Mouse (Mus musculus) gastrocnemius, adult 8-10 months (tissue): ENCODE results near the gene Mgrn1. TPM values are rescaled to one million over a fixed set of nuclear protein-coding genes. Genes with fewer than 3 reads are reported as not detected.

Source experiments
- DNase-seq, 2 experiments: peaks; one replicate each; pipeline ENCODE4 v3.0.0; 2022; ENCODE audit warnings: low spot score in 2 of 2
- total RNA-seq, 4 experiments: library from RNA; stranded (reverse); gene quantifications; 2 replicates each; pipeline ENCODE4 v1.2.4; 2022

The Mgrn1 gene
- total RNA-seq, 4 experiments from 2014 or later, result 52.1 to 66.7 (median 55.3) TPM

DNA sequence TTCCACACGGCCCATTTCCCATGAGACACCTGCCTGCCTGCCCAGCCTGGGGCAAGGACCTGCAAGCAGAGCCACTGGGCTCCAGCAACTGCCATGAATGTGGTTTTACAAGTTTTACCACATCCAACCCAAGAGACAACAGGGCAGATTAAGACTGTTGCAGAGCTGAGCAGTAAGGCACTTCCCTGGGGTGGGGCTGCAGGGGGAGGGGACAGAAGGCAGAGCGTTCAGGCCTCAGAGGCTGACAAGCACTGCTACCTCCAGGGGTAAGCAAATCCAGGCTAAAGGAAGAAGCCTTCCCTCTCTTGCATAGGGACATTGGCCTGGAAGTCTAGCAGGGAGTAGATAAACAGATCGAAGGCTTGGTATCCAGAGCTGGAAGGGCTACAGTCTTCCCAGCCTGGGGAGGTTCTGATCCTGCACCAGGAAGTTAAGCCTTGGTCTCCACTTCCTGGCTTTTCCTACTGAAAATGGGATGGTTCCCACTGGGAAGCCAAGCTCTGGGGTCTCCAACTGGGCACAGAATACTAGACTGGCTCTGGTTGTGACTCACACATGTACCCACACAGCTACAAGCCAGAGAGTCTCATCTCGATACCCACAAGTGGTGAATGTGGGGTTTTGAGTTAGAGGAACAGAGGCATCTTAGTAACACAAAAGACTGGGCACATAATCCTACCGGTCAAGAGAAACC lies 7.7 kb upstream of the Mgrn1 start:
- DNase-seq, result no peak

DNA sequence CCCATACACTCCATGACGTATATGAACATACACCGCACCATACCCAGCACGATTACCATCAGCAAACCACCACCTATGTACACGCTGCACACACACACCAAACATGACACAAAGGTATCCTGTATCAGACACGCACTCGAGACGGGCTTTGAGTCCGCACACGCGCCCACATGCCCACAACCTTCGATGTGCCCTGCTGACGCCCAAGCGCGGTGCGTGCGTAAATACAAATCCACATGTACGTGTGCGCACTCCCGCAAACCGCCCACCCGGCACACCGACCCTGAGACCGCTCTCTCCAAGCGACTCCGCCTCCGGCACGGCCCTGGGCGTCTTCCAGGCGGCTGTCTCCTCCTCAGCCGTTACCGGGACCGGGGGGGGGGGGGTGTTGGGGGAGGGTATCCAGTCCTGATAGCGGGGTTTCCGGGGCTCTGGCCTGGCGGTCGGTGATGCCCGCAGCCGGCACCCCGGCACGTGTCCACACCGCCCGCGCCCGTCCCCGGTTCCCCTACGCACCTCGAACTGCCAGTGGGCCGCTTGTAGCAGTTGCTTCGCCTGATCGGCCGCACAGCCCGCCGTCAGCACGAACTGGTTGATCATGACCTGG lies 6.8 kb upstream of the Mgrn1 start:
- DNase-seq, result peak in 1 of 2 experiments; percentile 42

DNA sequence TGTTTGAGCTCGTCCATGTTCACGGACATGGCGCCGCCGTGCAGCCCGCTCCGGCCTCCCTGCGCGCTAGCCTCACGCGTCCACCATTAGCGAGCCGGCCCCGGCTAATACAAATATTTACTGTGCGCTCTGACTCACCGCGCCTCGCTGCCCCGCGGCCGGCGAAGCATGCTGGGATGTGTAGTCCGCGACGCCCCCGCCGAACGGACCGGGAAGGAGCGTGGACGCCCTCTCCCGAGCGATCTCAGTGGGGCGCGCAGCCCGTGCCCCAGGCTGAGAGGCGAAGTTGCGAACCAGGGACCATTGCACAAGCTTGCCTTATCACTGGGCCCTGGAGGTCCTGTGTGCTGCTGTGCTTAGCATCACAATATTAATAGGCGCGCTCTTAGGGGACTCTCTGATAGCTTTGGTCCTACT lies 6.3 kb upstream of the Mgrn1 start:
- DNase-seq, result peak; percentile 83 to 89

DNA sequence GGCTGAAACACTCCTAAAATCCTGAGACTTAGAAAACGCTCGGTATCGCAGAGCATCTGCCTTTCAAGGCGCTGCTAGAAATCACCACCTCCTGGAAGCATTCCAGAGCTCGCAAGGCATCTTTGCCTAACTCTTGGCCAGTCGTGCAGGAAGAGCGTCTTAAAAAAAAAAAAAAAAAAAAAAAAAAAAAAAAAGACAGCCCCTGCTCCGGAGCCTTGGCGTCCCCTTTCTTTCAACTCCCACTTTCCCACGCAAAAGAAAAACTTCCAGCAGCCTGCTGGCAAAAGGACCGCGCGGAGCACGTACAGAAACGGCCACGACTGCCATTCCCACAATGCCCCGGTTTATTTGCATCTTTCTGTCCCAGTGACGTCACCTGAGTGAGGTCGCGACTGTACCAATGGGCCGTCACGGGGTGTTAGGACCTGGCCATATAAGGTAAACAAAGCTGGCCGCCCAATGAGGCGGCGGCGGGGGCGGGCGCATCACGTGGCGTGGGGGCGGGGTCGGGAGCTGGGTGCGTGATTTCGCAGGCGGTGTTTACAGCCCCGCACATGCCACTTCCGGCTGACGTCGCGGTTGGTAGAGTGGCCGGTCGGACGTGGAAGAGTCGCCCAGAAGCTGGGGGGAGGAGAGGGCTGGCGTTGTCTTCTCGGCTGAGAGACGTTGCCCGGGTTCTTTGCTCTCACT lies 5.8 kb upstream of the Mgrn1 start, which contains the start of gene Ubald1:
TSS of gene Ubald1 (minus strand) at position 180 of the 690 bp plus-strand sequence.
- peak; percentile 95 to 96 for DNase-seq

DNA sequence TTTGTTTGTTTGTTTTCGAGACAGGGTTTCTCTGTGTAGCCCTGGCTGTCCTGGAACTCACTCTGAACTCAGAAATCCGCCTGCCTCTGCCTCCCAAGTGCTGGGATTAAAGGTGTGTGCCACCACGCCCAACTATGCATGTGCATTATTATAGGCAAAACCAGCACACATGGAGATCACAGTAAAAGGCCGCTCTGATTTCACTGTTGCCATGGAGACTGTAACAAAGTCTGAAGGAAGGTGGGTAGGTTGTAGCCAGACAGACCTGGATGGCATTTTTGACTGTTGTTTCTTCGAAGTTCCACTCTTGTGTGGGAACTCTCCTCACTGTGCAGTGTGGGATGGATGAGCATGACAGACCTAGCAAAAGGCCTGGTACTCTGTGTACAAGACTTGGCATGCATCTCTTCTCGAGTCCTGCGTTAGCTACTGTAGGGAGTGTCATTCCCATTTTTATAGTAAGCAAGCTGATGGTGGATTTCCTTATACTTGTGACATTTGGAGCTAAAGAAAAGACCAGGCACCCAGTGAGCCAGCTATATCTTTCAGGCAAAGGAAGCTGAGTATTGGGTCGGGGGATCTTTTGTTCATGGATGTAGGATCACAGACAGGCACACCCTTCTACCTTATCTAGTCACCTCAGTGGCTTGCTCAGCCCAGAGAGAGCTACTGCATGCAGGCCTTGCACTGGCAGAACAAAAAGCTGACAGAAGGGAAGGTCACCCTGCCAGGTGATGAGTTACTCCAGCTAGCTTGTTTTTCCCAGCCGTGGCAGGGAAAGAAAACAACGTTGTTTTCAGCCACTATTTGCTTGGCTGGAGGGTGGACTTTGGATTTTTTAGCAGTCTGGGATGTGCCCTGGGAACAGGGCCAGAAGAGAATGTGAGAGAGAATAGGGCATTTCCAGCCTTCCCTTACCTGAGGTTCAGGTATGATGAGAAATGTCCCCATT lies 4.4 kb upstream of the Mgrn1 start:
- DNase-seq, result no peak

DNA sequence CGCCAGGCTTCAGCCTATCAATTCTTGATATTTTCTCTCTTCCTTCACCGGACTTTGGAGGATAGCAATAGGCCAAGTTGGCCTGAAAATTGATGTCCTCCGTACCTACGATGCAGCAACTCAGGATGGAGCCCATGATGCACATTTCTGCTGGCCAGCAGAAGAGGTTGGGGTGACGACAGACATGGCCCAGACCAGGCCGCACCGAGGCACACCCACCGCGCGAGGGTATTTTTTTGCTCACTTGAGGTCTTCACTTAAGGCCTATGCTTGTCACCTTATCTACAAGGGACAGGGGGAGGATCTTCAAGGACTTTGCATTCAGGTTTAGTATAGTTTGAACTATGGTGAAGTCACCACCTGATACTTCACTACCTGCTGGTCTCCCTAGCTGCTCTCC lies 1.1 kb upstream of the Mgrn1 start:
- no peak for DNase-seq

DNA sequence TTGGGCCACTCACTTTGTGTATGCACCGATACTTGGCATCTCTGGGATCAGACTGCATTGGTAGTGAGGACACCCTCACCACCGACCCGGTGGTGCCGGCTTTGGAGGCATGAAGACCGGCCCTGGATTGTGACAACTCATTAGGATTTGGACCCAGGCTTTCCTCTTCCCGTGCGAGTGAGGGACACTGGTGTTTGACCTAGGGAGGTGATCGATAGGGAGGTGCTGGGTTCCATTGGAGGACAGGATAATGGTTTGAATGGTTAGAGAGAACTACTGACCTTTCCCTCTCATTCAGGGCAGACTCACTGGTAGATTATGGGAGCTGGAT lies 606 bp downstream of the Mgrn1 start:
- DNase-seq, result no peak

DNA sequence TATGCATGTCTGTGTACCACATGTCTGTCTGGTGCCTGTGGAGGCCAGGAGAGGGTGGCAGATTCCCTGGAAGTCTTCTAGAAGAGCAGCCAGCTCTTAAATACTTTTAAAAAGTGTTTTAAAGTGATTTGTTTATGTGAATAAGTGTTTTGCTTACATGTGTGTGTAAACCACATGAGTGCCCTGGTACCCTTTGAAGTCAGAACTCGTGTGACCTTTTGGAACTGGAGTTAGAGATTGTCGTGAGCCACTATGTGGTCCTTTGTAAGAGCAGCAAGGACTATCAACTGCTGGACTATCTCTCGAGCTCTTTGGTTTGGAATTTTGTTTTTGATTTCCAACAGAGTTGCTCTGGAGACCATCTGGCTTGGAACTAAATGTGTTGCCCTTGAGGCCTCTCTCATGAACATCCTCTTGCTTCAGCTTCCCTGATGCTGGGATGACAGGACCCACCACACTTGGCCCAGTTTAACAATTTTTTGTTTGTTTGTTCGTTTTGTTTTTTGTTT lies 4.2 kb downstream of the Mgrn1 start:
- no peak for DNase-seq

DNA sequence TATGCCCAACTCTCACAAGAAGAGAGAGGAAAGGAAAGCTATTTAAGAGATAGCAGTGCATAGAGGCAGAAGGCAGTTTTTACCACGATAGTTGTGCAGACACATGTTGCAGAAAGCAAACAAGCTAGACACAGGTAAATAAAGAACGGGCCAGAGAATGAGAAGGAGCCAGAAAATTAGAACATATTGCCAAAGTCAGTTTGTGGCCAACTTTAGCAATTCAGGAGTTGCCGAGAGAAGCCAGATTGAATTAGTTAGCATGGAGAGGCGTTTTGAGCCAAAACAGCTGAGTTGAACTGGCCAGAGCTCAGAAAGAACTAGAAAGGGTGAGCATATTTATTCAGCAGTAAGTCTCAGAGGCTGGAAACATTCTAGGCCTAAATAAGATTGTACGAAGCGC lies 6.1 kb downstream of the Mgrn1 start:
- no peak for DNase-seq

DNA sequence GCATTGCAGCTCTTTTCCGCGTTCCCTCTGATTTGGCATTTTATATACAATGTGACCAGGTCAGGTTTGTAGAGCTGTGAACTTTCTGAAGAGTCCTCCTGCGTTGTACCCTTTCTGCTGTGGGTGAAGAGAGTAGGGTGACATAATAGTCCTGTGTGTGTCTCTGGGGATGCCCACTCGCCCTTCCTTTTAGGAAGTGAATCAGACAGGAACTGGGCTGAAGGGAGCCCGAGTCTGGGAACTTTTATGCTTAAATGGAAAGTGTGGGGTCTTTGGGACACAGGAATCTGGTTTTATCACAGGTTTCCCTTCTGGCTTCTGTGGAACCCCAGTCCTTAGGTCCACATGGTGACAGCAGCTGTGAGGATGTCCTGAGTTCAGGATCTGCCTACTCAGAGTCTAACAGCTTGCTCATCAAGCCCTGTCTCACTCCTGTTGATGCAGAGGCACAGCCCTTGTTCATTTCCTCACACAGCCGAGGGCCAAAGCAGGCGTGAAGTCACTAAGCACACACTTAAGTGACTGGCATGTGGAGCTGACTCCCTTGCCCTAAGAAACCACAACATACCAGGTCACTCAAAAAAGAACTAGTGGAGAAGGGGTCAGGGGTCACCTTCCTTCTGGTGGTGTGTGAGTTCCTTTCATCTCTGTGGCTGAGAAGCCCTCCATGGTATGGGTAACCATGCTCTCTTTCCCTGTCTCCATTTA lies 8.3 kb downstream of the Mgrn1 start:
- DNase-seq, result no peak

DNA sequence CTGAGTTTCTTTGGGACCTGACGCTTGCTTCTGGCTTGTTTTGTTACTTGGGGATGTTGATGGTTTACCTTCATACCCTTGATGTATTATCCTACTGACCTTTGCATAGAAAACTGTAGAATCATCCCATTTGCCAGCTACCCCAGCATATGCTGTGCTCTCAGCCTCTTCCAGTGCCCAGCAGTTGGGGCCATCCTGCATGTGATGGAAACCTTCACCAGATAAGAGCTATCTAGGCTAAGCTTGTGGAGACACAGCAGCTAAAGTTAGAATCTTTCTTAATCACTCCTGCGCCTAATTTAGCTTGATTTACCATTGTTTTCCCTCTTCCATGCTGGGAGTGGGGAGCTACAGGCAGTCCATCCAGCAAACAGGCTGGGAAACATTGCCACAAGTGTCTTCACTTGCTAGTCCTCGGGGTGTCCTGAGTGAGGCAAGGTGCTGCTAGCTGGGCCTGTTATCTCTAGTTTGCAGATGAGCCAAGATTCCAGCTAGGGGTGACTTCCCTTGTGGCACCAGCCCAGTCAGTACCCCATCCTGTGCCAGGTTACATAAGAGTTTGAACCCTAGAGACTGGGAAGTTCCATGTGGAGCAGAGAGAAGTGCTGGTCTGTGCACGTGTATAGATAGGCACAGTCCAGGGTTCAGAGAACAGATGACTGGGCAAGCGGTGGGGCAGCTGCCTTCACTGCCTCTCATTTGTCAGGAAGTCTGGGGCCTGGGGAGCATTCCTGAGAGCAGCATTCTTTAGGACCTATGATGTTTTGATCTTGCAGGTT lies 10.4 kb downstream of the Mgrn1 start:
- peak in 1 of 2 experiments; percentile 52 for DNase-seq

DNA sequence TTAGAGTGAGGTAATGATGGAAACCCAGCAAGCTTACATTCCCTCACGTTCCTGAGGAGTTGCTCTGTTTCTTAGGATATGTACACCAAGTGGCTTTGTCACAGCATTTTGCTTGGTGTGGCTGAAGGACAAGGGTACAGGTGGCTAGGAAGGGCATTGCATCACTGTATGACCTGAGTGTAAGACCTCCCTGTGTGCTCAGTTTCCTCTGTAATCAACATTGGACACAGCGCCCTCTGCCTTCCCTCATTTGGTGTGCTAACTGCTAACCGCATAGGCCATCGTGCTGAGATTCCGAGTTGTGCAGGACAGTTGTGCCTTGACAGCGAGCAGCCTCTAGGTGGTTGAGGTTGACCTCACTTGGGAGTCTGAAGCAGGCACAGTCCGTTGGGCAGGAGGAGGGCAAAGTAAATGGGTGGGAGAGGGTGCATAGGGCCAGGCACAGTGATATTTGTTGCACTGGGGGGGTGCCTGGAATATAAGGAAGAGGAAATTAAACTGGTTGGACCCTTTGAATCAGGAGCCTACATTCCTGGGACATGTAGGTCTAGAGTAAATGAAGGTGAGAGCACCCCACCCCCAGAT lies 11.2 kb downstream of the Mgrn1 start:
- no peak for DNase-seq

DNA sequence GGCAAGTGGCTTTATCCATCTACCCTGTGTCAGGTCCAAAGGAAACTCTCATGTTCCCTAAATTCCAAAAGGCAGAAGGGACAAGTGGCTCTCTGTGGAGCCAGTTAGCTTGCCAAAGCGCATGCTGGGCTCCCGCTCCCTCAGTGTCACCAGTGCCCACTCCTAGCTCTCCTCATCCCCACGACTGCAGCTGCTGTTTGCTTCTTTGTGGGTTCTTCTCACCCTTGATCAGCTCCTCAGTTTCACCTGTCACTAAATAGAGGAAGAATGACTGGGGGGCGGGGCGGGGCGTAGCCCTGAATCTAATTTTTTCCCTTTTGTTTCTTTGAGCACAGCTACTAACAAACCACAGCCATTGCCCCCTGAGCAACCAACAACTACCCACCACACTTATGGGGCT lies 12.8 kb downstream of the Mgrn1 start:
- DNase-seq, result no peak

DNA sequence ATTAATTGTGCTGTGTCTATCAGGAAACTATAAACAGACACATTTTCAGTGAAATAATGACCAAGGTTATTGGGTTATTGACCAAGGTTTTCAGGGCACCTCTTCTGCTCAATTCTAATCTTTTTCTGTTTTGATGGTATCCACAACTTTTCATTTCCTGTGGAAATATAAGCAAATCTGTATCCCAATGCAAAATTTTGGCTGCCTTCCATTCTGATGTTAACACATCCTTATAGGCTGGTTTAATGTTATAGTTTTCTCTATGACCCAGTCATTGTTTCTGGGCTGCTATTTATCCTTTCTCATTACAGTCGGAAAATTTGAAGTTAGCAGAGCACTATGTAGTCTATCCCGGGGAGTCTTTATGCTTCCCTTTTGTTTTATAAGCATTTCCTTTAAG lies 13.7 kb downstream of the Mgrn1 start:
- no peak for DNase-seq

DNA sequence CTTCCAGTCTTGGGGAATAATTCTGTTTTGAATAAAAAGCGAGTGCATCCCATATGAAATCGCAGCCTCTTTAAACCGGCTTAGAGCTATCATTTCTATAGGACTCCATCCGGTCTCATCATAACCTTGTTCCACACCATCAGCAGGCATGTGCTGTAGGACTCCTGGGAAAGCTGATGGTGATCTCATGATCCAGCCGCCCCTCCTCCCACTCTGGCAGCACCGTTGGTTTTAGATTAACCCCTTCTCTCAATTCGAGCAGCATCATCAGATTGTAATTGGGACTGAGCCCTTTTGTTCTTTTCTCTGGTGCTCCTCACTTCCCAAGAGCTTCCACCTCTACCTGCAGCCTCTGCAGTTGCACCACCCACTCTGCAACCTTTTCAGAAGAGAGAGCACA lies 15.1 kb downstream of the Mgrn1 start:
- DNase-seq, result no peak

DNA sequence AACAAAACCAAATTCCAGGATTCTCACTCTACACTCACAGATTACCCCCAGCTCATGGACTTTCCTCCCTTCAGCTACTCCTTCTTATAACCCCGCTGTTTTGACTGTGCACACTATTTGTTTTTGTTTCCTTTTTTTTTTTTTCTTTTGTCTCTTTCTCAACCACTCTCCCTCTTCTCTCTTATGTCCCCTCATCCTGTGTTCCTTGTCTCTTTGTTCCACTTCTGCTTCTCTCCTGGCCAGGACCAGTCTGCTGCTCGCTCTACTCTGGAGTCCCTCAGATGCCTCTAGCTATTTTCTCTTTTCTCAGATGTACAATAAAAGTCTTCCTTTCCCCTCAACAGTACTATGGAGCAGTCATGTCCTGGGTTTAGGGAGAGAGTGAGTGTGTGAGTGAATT lies 16.3 kb downstream of the Mgrn1 start:
- DNase-seq, result no peak

DNA sequence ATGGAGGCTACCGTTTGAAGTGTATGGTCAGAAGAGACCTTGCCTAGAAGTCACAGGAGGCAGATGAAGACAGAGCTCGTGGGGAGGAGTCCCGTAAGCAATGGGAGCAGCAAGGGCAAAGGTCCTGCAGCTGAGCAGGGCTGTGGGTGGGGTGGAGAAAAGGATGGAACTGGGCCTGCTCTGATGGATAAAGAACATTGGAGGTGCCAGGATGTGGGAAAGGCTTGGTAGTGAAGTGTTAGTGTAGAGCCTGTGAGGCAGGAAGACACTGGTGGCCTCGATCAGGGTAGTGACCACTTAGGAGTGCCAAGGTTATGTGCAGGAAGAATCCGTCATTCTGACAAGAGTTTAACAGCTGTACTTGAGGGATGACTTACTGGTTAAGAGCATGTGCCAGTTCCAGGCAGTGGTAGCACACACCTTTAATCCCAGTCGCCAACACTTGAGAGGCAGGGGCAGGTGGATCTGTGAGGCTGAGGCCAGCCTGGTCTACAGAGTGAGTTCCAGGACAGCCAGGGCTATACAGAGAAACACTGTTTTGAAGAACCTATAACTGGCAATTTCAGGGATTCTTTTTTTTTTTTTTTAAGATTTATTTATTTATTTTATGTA lies 17.5 kb downstream of the Mgrn1 start:
- peak in 1 of 2 experiments; percentile 38 for DNase-seq

DNA sequence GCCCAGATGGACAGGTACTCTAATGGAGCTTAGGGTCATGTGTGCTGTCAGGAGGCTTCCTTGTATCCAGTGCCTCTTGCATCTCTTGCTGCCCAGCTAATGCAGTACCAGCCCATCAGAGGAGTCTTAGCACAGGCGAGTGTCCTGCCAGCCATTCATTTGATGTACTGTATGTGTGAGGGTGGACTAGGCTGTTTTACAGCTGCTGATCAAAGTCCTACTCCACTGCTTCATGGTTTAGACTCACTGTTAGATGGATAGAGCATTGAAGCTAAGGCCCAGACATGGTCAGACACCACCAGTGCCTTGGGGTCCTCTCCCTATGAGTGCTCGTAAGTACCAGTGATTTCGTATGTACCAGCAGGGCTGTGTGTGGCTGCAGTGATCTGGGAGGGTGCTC lies 18.8 kb downstream of the Mgrn1 start:
- DNase-seq, result no peak

DNA sequence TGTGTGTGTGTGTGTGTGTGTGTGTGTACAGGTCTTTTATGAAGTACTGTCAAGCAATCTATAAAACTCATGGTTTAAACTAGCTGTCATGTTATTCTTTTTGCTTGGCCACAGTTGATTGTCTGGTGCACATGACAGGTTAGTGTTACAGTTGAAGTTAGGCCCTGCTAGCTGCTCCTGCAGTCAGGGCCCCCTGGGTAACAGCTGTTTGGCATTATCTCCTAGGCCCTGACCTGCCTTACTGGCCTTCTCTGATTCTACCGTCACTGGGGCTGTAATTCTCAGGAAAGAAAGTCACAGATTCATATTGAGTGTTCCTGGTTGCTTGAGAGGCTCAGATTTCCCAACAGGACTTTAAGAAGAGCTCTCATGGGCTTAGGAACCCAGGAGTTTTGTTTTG lies 19.5 kb downstream of the Mgrn1 start:
- no peak for DNase-seq
